Mouse (Mus musculus): ENCODE data around the gene Clk2. TPM values are rescaled to one million over a fixed set of nuclear protein-coding genes. Genes with fewer than 3 reads are reported as not detected.
"Not testable (repeated sequence)": the region's sequence is repeated elsewhere in the genome, so short reads cannot be mapped to it uniquely, and the experiment has no call there.

Clk2 gene
- total RNA-seq, 2 experiments from 2014 or later, result 46.2 to 47.0 TPM

GRCm38 (mm10) chr3:89159211-89159610 is 5.4 kb upstream of the Clk2 start:
- DNase-seq (ENCODE audit: low spot score in 2 of 2), result peak in 1 of 2 experiments; percentile 16

- DNase-seq (ENCODE audit: low spot score in 2 of 2), result peak in 1 of 2 experiments; percentile 57
Measured at GRCm38 (mm10) chr3:89159616-89160344, 4.8 kb upstream of the Clk2 start, which contains the start of gene Hcn3. Gene Hcn3 (minus strand): TSS chr3:89160196.

- DNase-seq (ENCODE audit: low spot score in 2 of 2), result not testable (repeated sequence)
Measured at GRCm38 (mm10) chr3:89161207-89161606, 3.4 kb upstream of the Clk2 start.

DNA sequence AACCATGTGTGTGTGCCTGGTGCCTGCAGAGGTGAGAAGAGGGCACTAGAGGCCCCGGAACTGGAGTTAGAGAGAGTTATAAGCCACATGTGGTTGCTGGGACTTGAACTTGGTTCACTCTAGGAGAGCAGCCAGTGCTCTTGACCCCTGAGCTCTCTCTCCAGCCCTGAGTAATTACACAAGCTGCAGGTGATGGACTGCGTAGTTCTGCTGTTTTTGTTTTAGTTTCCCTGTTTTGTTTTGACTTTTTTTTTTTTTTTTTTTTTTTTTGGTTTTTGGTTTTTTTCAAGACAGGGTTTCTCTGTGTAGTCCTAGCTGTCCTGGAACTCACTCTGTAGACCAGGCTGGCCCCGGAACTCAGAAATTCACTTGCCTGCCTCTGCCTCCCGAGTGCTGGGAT is 2.8 kb upstream of the Clk2 start:
- DNase-seq (ENCODE audit: low spot score in 2 of 2), result no peak

DNA sequence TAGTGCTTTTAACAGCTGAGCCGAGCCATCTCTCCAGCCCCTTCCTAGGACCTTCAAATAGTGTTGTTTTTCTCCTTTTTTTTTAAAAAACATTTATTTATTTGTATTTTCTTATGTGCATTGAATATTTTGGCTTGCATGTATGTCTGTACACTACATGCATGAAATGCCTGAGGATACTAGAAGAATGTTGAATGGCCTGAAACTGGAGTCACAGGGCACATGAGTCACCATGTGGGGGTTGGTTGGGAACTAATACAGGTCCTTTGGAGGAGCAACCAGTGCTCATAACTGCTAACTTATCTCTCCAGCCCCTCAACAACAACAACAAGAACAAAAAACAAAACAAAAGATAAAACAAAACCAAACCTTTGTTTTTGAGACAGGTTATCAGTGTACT is 1.5 kb upstream of the Clk2 start:
- no peak for DNase-seq (ENCODE audit: low spot score in 2 of 2)

DNA sequence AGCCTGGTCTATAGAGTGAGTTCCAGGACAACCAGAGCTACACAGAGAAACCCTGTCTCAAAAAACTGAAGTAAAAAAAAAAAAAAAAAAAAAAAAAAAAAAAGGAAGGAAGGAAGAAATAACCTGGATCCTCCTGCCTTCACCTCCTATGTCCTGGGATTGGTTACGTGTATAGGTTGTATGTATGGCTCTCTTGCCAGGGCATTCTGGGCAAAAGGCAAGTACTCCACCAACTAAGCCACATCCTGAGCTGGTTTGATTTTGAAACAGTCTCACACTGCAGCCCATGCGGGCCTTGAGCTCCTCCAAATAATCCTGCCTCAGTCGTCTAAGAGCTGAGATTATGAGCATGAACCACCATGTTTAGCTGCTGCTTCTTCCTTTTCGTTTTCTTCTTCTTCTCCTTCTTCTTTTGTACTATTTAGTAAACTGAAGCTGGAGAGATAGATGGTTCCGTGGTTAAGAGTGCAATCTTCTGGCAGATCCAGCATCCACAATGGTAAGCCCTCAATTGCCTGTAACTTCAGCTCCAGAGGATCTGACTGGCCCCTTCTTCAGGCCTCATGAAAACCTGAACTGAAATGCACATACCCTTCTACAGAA is 851 bp upstream of the Clk2 start:
- no peak for DNase-seq (ENCODE audit: low spot score in 2 of 2)

- DNase-seq (ENCODE audit: low spot score in 2 of 2), result no peak
Measured at GRCm38 (mm10) chr3:89165268-89165870, 774 bp downstream of the Clk2 start.

- no peak for DNase-seq (ENCODE audit: low spot score in 2 of 2)
Measured at GRCm38 (mm10) chr3:89166945-89167344, 2.4 kb downstream of the Clk2 start.

DNA sequence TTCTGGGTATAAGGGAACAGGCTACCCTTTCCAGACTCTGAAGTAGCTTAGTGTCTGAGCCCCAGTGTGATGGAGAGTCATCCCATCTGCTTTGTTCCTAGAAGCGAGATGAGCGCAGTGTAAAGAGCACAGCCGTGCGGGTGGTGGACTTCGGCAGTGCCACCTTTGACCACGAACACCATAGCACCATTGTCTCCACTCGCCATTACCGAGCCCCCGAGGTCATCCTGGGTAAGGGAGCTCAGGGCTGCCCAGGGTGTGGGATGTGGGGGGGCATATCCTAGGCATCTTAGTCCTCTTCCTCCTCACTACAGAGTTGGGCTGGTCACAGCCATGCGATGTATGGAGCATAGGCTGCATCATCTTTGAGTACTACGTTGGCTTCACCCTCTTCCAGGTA is 10.2 kb downstream of the Clk2 start:
- no peak for DNase-seq (ENCODE audit: low spot score in 2 of 2)

DNA sequence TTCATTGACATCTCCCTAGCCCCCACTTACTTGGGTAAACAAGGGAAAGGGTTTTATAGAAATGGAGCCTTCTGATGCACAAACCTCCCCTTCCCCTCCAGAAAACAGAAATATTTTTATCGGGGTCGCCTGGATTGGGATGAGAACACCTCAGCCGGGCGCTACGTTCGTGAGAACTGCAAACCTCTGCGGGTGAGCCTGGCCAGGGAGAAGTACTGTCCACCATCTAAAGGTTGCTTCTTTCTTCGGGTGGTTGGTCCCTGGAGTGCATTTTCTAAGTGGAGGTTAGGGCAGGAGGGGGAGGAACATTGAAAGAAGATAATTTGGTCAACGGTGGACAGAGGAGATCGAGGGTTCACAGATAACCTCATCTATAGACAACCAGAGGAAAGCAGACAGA is 10.9 kb downstream of the Clk2 start:
- no peak for DNase-seq (ENCODE audit: low spot score in 2 of 2)

DNA sequence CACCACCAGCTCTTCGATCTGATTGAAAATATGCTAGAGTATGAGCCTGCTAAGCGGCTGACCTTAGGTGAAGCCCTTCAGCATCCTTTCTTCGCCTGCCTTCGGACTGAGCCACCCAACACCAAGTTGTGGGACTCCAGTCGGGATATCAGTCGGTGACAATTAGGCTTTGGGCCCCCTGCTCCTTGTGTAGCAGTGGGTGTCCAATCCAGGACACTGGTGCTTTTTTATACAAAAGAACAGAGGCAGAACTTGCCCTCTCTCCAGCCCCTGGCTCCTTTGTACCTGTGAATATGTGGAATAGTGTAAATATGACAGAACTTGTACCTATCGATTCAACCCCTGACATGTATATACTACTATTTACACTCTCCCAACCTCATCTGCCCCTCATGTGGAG is 11.8 kb downstream of the Clk2 start:
- no peak for DNase-seq (ENCODE audit: low spot score in 2 of 2)

GRCm38 (mm10) chr3:89177242-89178106 is 12.9 kb downstream of the Clk2 start, which contains the start of gene Scamp3:
Gene Scamp3 (plus strand): TSS chr3:89177473.
- peak; percentile 82 to 94 for DNase-seq (ENCODE audit: low spot score in 2 of 2)

- no peak for DNase-seq (ENCODE audit: low spot score in 2 of 2)
Measured at GRCm38 (mm10) chr3:89178107-89178385, 13.5 kb downstream of the Clk2 start.

- DNase-seq (ENCODE audit: low spot score in 2 of 2), result no peak
Measured at GRCm38 (mm10) chr3:89179056-89179455, 14.5 kb downstream of the Clk2 start.

- no peak for DNase-seq (ENCODE audit: low spot score in 2 of 2)
Measured at GRCm38 (mm10) chr3:89181749-89182500, 17.3 kb downstream of the Clk2 start.

DNA sequence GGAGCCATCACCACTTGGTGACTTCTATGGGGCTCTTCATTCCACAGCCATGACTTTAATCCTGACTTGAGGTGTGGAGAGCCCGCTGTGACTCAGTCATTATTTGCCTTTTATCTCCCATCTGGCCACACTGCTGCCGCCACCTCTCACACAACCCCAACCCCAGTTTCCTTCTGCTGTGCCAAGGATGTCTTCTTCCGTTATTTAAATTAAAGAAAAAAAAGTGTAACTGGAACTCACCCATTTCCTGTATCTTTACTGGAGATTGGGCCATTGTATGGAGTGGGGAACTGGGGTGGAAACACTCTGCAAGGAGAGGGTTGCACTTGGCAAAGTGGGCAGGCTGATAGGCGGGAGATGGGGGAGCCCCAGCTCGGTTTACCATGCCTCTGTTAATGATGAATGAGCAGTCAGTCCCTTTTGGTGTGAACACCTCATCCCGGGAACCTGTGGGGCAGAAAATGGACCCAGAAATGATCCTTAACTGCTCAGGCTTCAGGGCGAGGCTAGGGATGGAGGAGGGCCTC is 18.0 kb downstream of the Clk2 start:
- DNase-seq (ENCODE audit: low spot score in 2 of 2), result no peak

- peak; percentile 86 to 93 for DNase-seq (ENCODE audit: low spot score in 2 of 2)
Measured at GRCm38 (mm10) chr3:89183058-89183958, 18.7 kb downstream of the Clk2 start, which contains the start of gene Fam189b. Gene Fam189b (plus strand): TSS chr3:89183143.

- DNase-seq (ENCODE audit: low spot score in 2 of 2), result peak; percentile 50 to 52
Measured at GRCm38 (mm10) chr3:89183959-89184315, 19.3 kb downstream of the Clk2 start.

DNA sequence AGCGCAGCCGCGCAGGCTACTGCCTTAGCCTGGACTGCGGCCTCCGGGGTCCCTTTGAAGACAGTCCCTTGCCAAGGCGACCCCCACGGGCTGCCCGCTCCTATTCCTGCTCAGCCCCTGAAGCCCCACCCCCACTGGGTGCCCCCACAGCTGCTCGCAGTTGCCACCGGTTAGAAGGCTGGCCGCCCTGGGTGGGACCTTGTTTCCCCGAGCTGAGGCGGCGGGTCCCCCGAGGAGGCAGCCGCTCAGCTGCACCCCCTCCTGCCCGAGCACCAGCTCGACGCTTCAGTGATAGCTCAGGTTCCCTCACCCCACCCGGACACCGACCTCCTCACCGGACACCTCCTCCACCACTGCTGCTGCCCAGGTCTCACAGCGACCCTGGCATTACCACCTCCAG is 22.6 kb downstream of the Clk2 start:
- no peak for DNase-seq (ENCODE audit: low spot score in 2 of 2)
